Mouse (Mus musculus): ENCODE results near the gene Tnik.

DNA sequence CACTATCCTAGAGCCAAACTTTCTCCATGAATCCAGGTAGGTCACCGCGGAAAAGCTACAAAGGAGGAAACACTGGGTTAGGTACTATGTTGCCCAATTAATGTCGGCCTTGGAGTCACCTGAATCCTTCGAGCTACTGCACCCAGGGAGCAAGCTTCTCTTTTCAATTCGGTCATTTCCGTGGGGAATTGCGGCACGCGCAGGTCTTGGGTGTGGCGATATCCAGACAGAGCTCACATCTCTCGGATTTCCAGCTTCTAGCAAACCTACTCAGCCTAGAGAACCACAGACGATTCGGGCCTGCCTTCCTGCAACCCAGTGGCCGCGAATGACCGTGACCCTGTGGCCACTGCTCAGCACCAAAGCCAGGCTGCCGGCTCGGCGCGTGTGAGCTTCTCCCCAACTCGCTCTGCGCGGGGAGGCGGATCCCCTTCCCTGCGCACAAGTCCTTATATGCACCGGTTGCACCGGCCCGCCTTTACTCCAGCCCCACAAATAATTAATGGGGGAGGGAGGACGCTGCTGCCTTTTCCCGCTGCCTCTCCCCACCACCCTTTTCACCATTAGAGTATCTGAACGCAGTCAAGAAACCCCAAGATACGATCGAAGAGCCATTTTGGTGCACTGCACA is 528 bp upstream of the Tnik start:
- TF ChIP-seq POLR2A (IDR thresholded peaks at IDR 0.05; ENCODE audit: low read depth, low read length) = no peak
- TF ChIP-seq CTCF (conservative IDR thresholded peaks at IDR 0.05; ENCODE audit: insufficient read depth, insufficient read length, low read depth, low read length) = no peak

Data from kidney, adult 2 months (tissue).